Mouse (Mus musculus): ENCODE measurements at regions not wholly inside any gene's neighbourhood (a gene's known extent, or its start where the extent isn't known, plus 50 kb on each side); places are given as distances from the start of the nearest gene placed in this dataset.

- TF ChIP-seq GABPA (IDR thresholded peaks at IDR 0.05; ENCODE audit: insufficient replicate concordance, low read depth, low read length): no peak
- TF ChIP-seq CTCF (conservative IDR thresholded peaks at IDR 0.05 in 1 of 2, IDR thresholded peaks at IDR 0.05 in 1 of 2; ENCODE audit: low read depth in 2 of 2, low read length in 2 of 2): no peak
- no peak for TF ChIP-seq POLR2A (IDR thresholded peaks at IDR 0.05; ENCODE audit: low read depth, low read length)
- TF ChIP-seq ZC3H11A (IDR thresholded peaks at IDR 0.05; ENCODE audit: low read depth, low read length): no peak
- no peak for TF ChIP-seq NRF1 (IDR thresholded peaks at IDR 0.05; ENCODE audit: low read depth, low read length)
Measured at GRCm38 (mm10) chr6:117670337-117670736, 170.6 kb upstream of the Zfp637 start.
